Comparison of ENCODE assay signal across 8 mouse cellular contexts in the genomic region with DNA sequence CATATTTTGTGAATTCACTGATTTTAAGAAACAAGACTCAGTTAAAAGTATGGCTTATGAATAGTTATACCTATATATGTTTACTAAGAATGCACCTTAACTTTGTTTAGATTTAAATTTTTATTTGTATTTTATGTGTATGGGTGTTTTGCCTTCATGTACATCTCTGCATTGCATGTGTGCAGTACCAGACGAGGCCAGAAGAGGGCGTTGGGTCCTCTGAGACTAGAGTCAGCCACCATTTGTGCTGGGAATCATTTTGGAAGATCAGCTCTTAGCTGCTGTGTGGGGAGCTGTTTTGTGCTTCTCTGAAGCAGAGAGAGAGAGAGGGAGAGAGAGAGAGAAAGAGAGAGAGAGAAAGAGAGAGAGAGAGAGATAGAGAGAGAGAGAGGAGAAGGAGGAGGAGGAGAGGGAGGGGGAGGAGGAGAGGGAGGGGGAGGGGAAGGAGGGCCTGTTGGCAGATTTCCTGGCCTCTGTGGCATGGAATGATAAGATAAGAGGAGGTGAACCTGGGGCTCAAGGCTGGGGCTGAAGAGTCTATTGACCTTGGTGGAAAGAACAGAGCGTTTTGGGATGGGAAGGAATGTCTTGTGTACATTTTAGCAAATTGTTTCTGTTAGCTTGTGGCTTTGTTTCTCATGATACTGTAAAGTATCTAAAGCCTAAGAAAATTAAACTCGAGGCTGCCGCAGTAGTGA. TPM values are rescaled to one million over a fixed set of nuclear protein-coding genes. Genes with fewer than 3 reads are reported as not detected.
DNase-seq lines count a peak whose midpoint lies in the region; ATAC-seq and TF ChIP-seq lines count a peak whose summit lies in the region.
"Had no signal": no experiment of that assay in that cellular context is flagged by ENCODE, and none has a peak within 500 bp of the region (broad histone marks: within the 10 kb centered on the region; RNA-seq: fewer than 3 reads in every experiment).

No protein-coding gene starts in this region.

- H3K27ac ChIP-seq in layer of hippocampus, adult 2 months = no peak overlapping the region
- H3K27ac ChIP-seq in MEL (ENCODE audit: control insufficient read depth, low read depth, low read length) = no peak overlapping the region

- H3K79me2 ChIP-seq in MEL (ENCODE audit: control insufficient read depth, insufficient read depth, low read length, poor library complexity) = no peaks in the 10 kb centered on the region

- no peaks in the 10 kb centered on the region for H3K4me1 ChIP-seq in MEL (ENCODE audit: control insufficient read depth in 1 of 2, insufficient read depth in 2 of 2, low read length in 2 of 2)
- H3K4me1 ChIP-seq in lung, adult 2 months (ENCODE audit: control insufficient read depth, insufficient read depth, low read length) = no peaks in the 10 kb centered on the region; the same call in 1 of the 2 replicates

- no peak; the same call in none of the 2 replicates for TF ChIP-seq RAD21 in MEL (IDR thresholded peaks at IDR 0.05; ENCODE audit: low read depth, low read length)

- H3K36me3 ChIP-seq in MEL (ENCODE audit: control insufficient read depth in 1 of 2, insufficient read depth in 2 of 2, low read length in 2 of 2) = no peaks in the 10 kb centered on the region

- peak; percentile 58 for TF ChIP-seq CTCF in layer of hippocampus, adult 2 months (conservative IDR thresholded peaks at IDR 0.05)
- peak; percentile 46 to 63 (median 56) for TF ChIP-seq CTCF in MEL (IDR thresholded peaks at IDR 0.05 in 2 of 3, conservative IDR thresholded peaks at IDR 0.05 in 1 of 3; ENCODE audit: control insufficient read depth in 1 of 3, insufficient read depth in 1 of 3, low read depth in 2 of 3, low read length in 3 of 3, poor library complexity in 1 of 3, severe bottlenecking in 1 of 3)
- TF ChIP-seq CTCF in lung, adult 2 months (IDR thresholded peaks at IDR 0.05; ENCODE audit: insufficient read depth, low read length) = peak; percentile 43

- no peak overlapping the region for H3K9ac ChIP-seq in MEL (ENCODE audit: control insufficient read depth, low read depth, low read length, poor library complexity, severe bottlenecking)

- DNase-seq in layer of hippocampus, adult 2 months (ENCODE audit: low spot score in 2 of 2) = no peak
- DNase-seq in layer of hippocampus, postnatal 36 days = no peak
- peak; percentile 58 for DNase-seq in MEL (ENCODE audit: low read depth, low spot score)
- peak; percentile 40 for DNase-seq in adrenal gland, postnatal 25 days
- DNase-seq in lung, adult 2 months = no peak
- DNase-seq in thymus, postnatal 36 days = peak; percentile 8 to 12

- no peaks in the 10 kb centered on the region for H3K27me3 ChIP-seq in MEL (ENCODE audit: control insufficient read depth in 1 of 2, insufficient read depth in 2 of 2, low read length in 2 of 2)

- no peak for TF ChIP-seq POLR2A in MEL (IDR thresholded peaks at IDR 0.05; ENCODE audit: control insufficient read depth in 1 of 2, insufficient read depth in 1 of 2, low read depth in 1 of 2, low read length in 2 of 2, poor library complexity in 1 of 2)
- no peak for TF ChIP-seq POLR2A in lung, adult 2 months (IDR thresholded peaks at IDR 0.05; ENCODE audit: borderline replicate concordance, extremely low read depth, low read depth, low read length)

- no peak for ATAC-seq in cerebellum, adult (ENCODE audit: insufficient number of reproducible peaks, low FRiP score, low TSS enrichment)

- peak in 1 of 2 experiments; percentile 34; a peak in 1 of 4 replicates for TF ChIP-seq EP300 in MEL (IDR thresholded peaks at IDR 0.05; ENCODE audit: low read depth in 1 of 2, low read length in 2 of 2)

- 15% methylated on average over 5 of the region's 5 CpGs for WGBS in lung, adult 2 months

- H3K4me3 ChIP-seq in layer of hippocampus, adult 2 months = no peak overlapping the region
- no peak overlapping the region for H3K4me3 ChIP-seq in MEL (ENCODE audit: control insufficient read depth in 1 of 2, insufficient read depth in 1 of 2, low read depth in 2 of 2, low read length in 2 of 2)
- no peak overlapping the region for H3K4me3 ChIP-seq in lung, adult 2 months (replicated peaks; ENCODE audit: extremely low read depth, low read depth, low read length)
- H3K4me3 ChIP-seq: erythroblast, embryonic 14.5 days had no signal

- H3K9me3 ChIP-seq in MEL (replicated peaks; ENCODE audit: insufficient read depth, low read length) = no peaks in the 10 kb centered on the region

TF ChIP-seq in MEL, 35 proteins besides CTCF, POLR2A, EP300 and RAD21:
- no peak for TF ChIP-seq POLR2AphosphoS5 (IDR thresholded peaks at IDR 0.05; ENCODE audit: borderline replicate concordance, low read depth, low read length)
- no peak for TF ChIP-seq USF2 (IDR thresholded peaks at IDR 0.05; ENCODE audit: borderline replicate concordance in 1 of 2, insufficient read depth in 1 of 2, low read depth in 1 of 2, low read length in 2 of 2)
- TF ChIP-seq RCOR1 (IDR thresholded peaks at IDR 0.05; ENCODE audit: low read depth, low read length) = 0 out of 2 replicates have a peak, but pooled peaks have one; percentile 17
- no peak for TF ChIP-seq TCF12 (IDR thresholded peaks at IDR 0.05; ENCODE audit: low read depth, low read length)
- TF ChIP-seq E2F4 (IDR thresholded peaks at IDR 0.05; ENCODE audit: borderline replicate concordance, low read depth, low read length) = no peak
- no peak for TF ChIP-seq ZC3H11A (IDR thresholded peaks at IDR 0.05; ENCODE audit: low read depth, low read length)
- TF ChIP-seq SMC3 (IDR thresholded peaks at IDR 0.05; ENCODE audit: low read depth, low read length) = peak; percentile 40; the same call in 1 of the 2 replicates
- TF ChIP-seq CHD1 (IDR thresholded peaks at IDR 0.05; ENCODE audit: low read depth, low read length) = no peak

RNA-seq across cellular contexts. Expression of gene Slc25a26, which starts 33.5 kb away (rescaled TPM):
- 10 to 100 TPM; 19.3 to 21.1 TPM for total RNA-seq in layer of hippocampus, adult 2 months (2021)
- total RNA-seq in layer of hippocampus, postnatal 36 days (2021) = 10 to 100 TPM; 21.3 to 21.6 TPM
- total RNA-seq in MEL (2012; rRNA removed) = 6.2 and 8.1 TPM in 2 replicates
- polyA plus RNA-seq in MEL (2012; ENCODE audit: insufficient read depth in 1 of 2, insufficient read length in 2 of 2, low read depth in 1 of 2, low replicate concordance in 2 of 2, missing spikeins in 1 of 2) = 10 to 100 TPM in 1 of 2 experiments, not detected in 1; 11.5 TPM
- total RNA-seq in adrenal gland, postnatal 25 days (2021) = 12.8 and 18.8 TPM in 2 replicates
- polyA plus RNA-seq in lung, adult 2 months (2012; rRNA removed) = 5.7 and 5.9 TPM in 2 replicates

Comparison
In these comparisons a context has a peak if more than half of its experiments do, and no peak if none do; other contexts are left out.
1. DNase-seq: peak in MEL (single experiment), adrenal gland, postnatal 25 days (single experiment) and thymus, postnatal 36 days (2 of 2); none in layer of hippocampus, adult 2 months (0 of 2), layer of hippocampus, postnatal 36 days (0 of 2) and lung, adult 2 months (single experiment).
2. Peak in every context shown above with its lines, with median percentiles within 50 percentile points of each other: CTCF ChIP-seq.